Mouse (Mus musculus): ENCODE measurements around the gene Gm20388. TPM values are rescaled to one million over a fixed set of nuclear protein-coding genes. Genes with fewer than 3 reads are reported as not detected.
A peak's percentile ranks its signal among the peaks of the same experiment; 100 is the strongest.

Gene Gm20388
- total and polyA plus RNA-seq, 2 experiments from 2014 or later, result 17.3 TPM; not detected in 1

DNA sequence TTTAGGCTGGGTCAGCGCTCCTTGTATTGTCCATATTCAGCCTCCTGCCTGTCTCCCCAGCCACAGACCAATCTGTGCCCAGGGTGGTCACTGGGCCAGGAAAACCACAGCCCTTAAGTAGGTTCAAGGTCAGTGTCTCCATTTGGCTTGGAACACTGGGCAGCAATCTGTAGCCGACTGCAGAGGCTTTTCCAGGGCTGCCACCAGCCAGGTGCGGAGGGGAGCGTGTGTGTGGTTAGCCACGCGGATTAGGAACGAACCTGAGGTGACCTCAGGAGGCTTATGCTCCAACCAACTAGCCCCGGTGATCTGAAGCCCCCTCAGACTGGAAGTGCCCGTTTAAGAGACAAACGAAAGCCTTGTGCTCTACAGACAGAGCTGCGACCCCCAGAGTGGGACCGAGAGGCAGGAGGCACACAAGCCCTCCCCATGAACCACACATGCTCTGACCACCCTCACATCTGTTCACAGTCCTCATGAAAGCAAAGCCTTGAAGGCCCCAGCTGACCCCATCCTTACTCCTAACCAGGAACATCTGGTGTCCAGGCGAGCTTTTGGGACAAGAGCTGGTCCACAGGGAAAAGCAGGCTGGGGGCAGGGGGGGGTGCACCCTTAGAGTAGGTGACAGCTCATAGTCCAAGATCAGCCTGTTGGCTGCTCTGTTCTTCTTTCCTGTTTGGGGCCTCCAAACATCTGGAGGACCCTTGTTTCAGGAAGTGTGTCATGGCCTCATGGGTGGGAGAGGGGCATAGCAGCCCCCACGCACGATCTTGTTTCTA, 2737.7 kb downstream of the Gm20388 start:
- no peak overlapping the region for H3K4me2 ChIP-seq (ENCODE audit: low read depth, low read length)
- TF ChIP-seq CTCF (IDR thresholded peaks at IDR 0.05; ENCODE audit: low read depth) (no peak), EP300 (IDR thresholded peaks at IDR 0.05; ENCODE audit: low read depth) (no peak)
- H3K4me3 ChIP-seq (ENCODE audit: low read depth, low read length), result no peak overlapping the region
- no peak for ATAC-seq (ENCODE audit: insufficient read depth, low read depth)
- no peaks in the 10 kb centered on the region for H3K9me3 ChIP-seq (replicated peaks; ENCODE audit: control insufficient read depth, low read length)
- H3K27ac ChIP-seq (ENCODE audit: low read depth), result no peak overlapping the region
- H3K27me3 ChIP-seq (ENCODE audit: control insufficient read depth, insufficient read depth, low read length), result no peaks in the 10 kb centered on the region; the same call in 1 of the 2 replicates
- no peak overlapping the region for H3K9ac ChIP-seq (replicated peaks; ENCODE audit: low read depth, low read length)
- peaks cover 4% of the 10 kb centered on the region; the same call in 1 of the 2 replicates for H3K36me3 ChIP-seq (replicated peaks; ENCODE audit: control insufficient read depth, insufficient read depth, low read length)
- H3K4me1 ChIP-seq (ENCODE audit: control insufficient read depth, insufficient read depth), result no peaks in the 10 kb centered on the region; the same call in 1 of the 2 replicates
- DNase-seq (ENCODE audit: low spot score), result no peak
- WGBS, result 76% methylated on average over 15 of the region's 15 CpGs

DNA sequence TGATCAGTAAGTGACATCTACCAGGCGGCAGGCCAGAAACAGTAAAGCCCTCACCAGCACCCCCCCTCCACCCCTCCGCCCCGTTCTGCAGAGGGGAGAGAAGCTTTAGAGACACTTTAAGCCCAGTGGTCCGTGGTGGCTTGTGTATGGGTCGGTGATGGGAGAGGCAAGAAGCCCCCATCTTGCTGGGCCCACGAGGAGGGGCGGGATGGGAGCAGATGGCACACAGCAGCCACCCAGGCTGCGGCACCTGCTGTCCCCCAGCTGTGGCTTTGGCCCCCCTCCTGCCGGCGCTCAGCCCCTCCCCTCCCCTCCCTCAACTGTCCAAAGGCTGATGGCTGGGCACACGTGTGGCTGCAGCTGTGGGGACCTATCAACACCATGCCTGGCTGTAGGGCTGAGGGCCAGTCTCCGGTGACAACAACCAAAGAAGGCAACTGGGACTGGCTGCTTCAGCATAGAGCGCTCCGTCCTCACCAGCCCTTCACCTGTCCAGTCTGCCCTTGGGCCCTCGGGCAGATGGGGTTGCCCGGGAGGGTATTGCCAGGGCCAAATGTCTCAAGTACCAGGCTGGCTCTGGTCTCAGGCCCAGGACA, 2740.8 kb downstream of the Gm20388 start:
- TF ChIP-seq CTCF (IDR thresholded peaks at IDR 0.05; ENCODE audit: low read depth), result no peak
- no peak for TF ChIP-seq EP300 (IDR thresholded peaks at IDR 0.05; ENCODE audit: low read depth)
- no peak overlapping the region for H3K4me2 ChIP-seq (ENCODE audit: low read depth, low read length)
- H3K4me1 ChIP-seq (ENCODE audit: control insufficient read depth, insufficient read depth), result peaks cover 15% of the 10 kb centered on the region
- H3K9me3 ChIP-seq (replicated peaks; ENCODE audit: control insufficient read depth, low read length), result no peaks in the 10 kb centered on the region
- H3K36me3 ChIP-seq (replicated peaks; ENCODE audit: control insufficient read depth, insufficient read depth, low read length), result no peaks in the 10 kb centered on the region; the same call in 1 of the 2 replicates
- no peaks in the 10 kb centered on the region; the same call in 1 of the 2 replicates for H3K27me3 ChIP-seq (ENCODE audit: control insufficient read depth, insufficient read depth, low read length)
- DNase-seq (ENCODE audit: low spot score), result no peak
- H3K27ac ChIP-seq (ENCODE audit: low read depth), result no peak overlapping the region
- WGBS, result 56% methylated on average over 16 of the region's 16 CpGs
- H3K9ac ChIP-seq (replicated peaks; ENCODE audit: low read depth, low read length), result no peak overlapping the region
- peak; percentile 18; the same call in 1 of the 2 replicates for ATAC-seq (ENCODE audit: insufficient read depth, low read depth)
- no peak overlapping the region for H3K4me3 ChIP-seq (ENCODE audit: low read depth, low read length)

DNA sequence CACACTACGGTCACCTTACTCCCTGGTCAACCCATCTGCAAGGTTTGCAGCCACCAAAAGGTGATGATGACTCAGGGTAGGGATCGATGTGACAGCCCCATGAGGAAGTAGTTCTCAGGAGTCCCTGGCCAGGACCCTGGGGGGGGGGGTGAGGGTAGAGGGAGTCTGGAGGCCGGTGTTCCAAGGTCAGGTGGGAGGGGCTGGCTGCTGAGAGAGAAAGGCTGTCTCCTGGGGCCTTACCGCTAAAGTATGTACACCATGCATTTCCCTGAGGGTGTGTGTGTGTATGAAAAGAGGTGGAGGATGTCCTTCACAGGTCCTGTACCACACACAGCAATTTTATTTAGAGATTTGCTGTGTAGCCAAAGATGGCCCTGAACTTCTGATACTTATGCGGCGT, 2742.0 kb downstream of the Gm20388 start:
- H3K9ac ChIP-seq (replicated peaks; ENCODE audit: low read depth, low read length), result no peak overlapping the region
- H3K4me3 ChIP-seq (ENCODE audit: low read depth, low read length), result no peak overlapping the region
- DNase-seq (ENCODE audit: low spot score), result no peak
- no peaks in the 10 kb centered on the region; the same call in 1 of the 2 replicates for H3K36me3 ChIP-seq (replicated peaks; ENCODE audit: control insufficient read depth, insufficient read depth, low read length)
- TF ChIP-seq EP300 (IDR thresholded peaks at IDR 0.05; ENCODE audit: low read depth) (no peak), CTCF (IDR thresholded peaks at IDR 0.05; ENCODE audit: low read depth) (no peak)
- H3K4me2 ChIP-seq (ENCODE audit: low read depth, low read length), result no peak overlapping the region
- no peak for ATAC-seq (ENCODE audit: insufficient read depth, low read depth)
- H3K4me1 ChIP-seq (ENCODE audit: control insufficient read depth, insufficient read depth), result peaks cover 25% of the 10 kb centered on the region
- WGBS, result 55% methylated on average over 6 of the region's 6 CpGs
- H3K27ac ChIP-seq (ENCODE audit: low read depth), result no peak overlapping the region
- no peaks in the 10 kb centered on the region for H3K9me3 ChIP-seq (replicated peaks; ENCODE audit: control insufficient read depth, low read length)
- no peaks in the 10 kb centered on the region; the same call in 1 of the 2 replicates for H3K27me3 ChIP-seq (ENCODE audit: control insufficient read depth, insufficient read depth, low read length)

DNA sequence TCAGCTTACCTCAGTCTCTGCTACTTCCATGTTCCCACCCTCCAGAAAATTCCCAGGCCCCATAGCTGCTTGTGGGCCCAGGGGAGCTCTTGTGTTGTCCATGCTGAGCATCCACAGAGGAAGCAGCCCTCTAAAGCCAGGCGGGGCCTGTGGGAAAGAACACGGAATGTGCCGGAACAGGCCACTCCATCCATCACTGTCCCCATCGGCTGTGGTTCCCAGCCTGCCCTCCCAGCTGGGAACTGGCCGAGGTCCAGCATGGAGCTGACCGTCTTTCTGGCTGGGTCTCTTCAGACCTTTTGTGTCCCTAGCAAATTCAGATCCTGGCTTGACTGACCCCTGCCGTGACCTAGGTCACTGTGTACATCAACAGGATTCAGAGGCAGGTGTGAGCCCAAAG, 2744.1 kb downstream of the Gm20388 start:
- Histone ChIP-seq H3K36me3 (replicated peaks; ENCODE audit: control insufficient read depth, insufficient read depth, low read length) (no peaks in the 10 kb centered on the region), H3K4me2 (ENCODE audit: low read depth, low read length) (no peak overlapping the region), H3K27ac (ENCODE audit: low read depth) (peak overlapping the region; percentile 54; the same call in 1 of the 2 replicates), H3K27me3 (ENCODE audit: control insufficient read depth, insufficient read depth, low read length) (no peaks in the 10 kb centered on the region; the same call in 1 of the 2 replicates), H3K4me3 (ENCODE audit: low read depth, low read length) (no peak overlapping the region), H3K9ac (replicated peaks; ENCODE audit: low read depth, low read length) (no peak overlapping the region), H3K9me3 (replicated peaks; ENCODE audit: control insufficient read depth, low read length) (no peaks in the 10 kb centered on the region), H3K4me1 (ENCODE audit: control insufficient read depth, insufficient read depth) (peaks cover 28% of the 10 kb centered on the region)
- TF ChIP-seq EP300 (IDR thresholded peaks at IDR 0.05; ENCODE audit: low read depth), result no peak
- no peak for TF ChIP-seq CTCF (IDR thresholded peaks at IDR 0.05; ENCODE audit: low read depth)
- ATAC-seq (ENCODE audit: insufficient read depth, low read depth) (no peak), DNase-seq (ENCODE audit: low spot score) (no peak)
- 54% methylated on average over 7 of the region's 7 CpGs for WGBS

DNA sequence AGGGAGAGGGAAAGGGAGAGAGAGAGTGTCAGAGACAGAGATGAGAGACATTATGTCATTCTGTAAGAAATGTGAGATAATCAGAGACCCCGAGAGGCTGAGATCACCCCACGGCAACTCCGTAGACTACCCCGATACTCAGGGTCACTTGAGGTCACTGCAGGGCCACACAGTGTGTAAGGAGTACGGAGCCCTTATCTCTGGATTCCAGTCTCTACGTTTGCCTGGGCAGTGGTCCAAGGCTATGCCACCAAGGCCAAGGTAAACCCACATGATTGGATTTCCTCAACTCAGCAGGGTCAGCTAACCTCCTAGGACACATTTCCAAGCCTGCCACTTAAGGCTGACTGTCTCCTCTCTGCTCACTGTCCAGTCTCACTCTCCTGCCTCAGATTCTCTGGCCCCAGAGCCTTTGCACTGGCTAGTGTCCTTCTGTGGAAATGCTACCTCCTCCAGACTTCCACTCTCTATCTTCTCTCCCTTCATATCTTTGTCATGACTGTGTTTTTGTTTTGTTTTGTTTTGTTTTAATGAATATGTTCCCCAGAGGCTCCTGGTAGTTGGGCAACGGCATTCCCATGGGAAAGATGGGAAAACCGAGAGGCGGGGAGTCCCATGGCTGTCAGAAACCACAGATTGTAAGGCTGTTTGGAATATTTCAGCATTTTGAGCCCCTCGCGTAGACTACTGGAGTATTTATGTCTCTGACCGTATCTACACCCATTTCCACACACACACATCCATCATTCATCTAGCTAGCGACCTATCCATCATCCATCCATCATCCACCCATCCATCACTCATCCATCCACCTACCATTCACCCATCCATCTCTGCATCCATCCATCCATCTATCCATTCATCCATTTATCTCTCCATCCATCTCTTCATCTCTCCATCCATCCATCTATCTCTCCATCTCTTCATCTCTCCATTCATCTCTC, 2745.7 kb downstream of the Gm20388 start:
- peaks cover 37% of the 10 kb centered on the region for H3K4me1 ChIP-seq (ENCODE audit: control insufficient read depth, insufficient read depth)
- no peak overlapping the region for H3K9ac ChIP-seq (replicated peaks; ENCODE audit: low read depth, low read length)
- no peaks in the 10 kb centered on the region for H3K36me3 ChIP-seq (replicated peaks; ENCODE audit: control insufficient read depth, insufficient read depth, low read length)
- WGBS, result 44% methylated on average over 13 of the region's 13 CpGs
- 0 out of 2 replicates have a peak overlapping the region, but pooled peaks have one; percentile 18 for H3K4me2 ChIP-seq (ENCODE audit: low read depth, low read length)
- DNase-seq (ENCODE audit: low spot score), result peak; percentile 57
- ATAC-seq (ENCODE audit: insufficient read depth, low read depth), result peak; percentile 63
- H3K27me3 ChIP-seq (ENCODE audit: control insufficient read depth, insufficient read depth, low read length), result no peaks in the 10 kb centered on the region
- no peaks in the 10 kb centered on the region for H3K9me3 ChIP-seq (replicated peaks; ENCODE audit: control insufficient read depth, low read length)
- TF ChIP-seq EP300 (IDR thresholded peaks at IDR 0.05; ENCODE audit: low read depth) (0 out of 2 replicates have a peak, but pooled peaks have one; percentile 16), CTCF (IDR thresholded peaks at IDR 0.05; ENCODE audit: low read depth) (no peak)
- H3K27ac ChIP-seq (ENCODE audit: low read depth), result peak overlapping the region; percentile 54; the same call in 1 of the 2 replicates
- H3K4me3 ChIP-seq (ENCODE audit: low read depth, low read length), result no peak overlapping the region
